Mouse (Mus musculus) gastrocnemius, postnatal 25 days (tissue): Measurements from ENCODE around the gene Trafd1. TPM values are rescaled to one million over a fixed set of nuclear protein-coding genes. Genes with fewer than 3 reads are reported as not detected.
"Not testable (repeated sequence)": the region's sequence is repeated elsewhere in the genome, so short reads cannot be mapped to it uniquely, and the experiment has no call there.

Experiments
- DNase-seq: peaks from one replicate; pipeline ENCODE4 v3.0.0; 2022
- total RNA-seq, 2 experiments: library from RNA; stranded (reverse); gene quantifications; 1 replicate in 1 of 2; 2 replicates in 1 of 2; pipeline ENCODE4 v1.2.3; 2021

The Trafd1 gene
- total RNA-seq, 2 experiments from 2014 or later = 29.2 to 33.2 TPM

DNA sequence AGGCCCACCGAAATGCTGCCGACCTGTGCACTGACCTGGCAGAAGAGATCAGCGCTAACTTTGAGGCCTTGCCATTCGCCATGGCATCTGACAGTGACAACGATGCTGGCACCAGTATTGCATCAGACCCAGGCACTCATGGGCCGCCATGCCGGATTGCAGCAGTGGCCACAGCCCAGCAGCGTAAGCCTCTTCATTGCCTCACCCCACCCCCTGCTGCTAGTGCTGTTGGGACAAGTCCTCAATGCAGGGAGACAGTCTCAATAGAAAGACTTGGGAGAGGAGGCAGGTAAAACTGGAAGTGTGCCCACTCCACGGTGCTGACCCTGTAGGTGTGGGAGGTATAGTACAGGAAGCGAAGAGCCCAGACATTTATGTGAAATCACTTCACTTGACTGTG, 53.7 kb downstream of the Trafd1 start:
- DNase-seq = no peak

DNA sequence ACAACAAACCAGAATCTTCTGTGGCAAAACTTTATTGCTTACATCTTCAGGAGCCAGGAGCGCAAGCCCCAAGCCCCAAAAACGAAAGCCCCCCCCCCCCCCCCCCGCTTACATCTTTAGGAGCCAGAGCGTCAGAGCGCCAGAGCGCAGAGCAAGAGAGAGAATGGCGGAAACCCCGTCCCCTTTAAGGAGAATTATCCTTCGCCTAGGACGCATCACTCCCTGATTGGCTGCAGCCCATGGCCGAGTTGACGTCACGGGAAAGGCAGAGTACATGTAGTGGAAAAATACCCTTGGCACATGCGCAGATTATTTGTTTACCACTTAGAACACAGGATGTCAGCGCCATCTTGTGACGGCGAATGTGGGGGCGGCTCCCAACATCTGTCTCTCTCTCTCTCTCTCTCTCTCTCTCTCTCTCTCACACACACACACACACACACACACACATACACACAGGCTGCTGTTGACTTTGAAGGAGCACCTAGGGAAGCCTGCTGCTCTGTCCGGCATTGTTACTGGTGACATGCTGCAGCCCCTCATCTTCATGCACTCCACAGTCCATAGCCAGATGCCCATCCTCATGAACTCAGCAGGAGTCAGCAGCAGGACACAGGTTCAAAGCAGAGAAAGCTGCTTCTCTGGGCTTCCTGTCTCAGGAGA, 55.1 kb downstream of the Trafd1 start:
- not testable (repeated sequence) for DNase-seq

- no peak for DNase-seq
Observed at GRCm38 (mm10) chr5:121329333-121330058, 55.9 kb downstream of the Trafd1 start.

GRCm38 (mm10) chr5:121326079-121326805, 59.2 kb downstream of the Trafd1 start:
- no peak for DNase-seq

Other genes starting within 250 kb of the Trafd1 start
- 10 to 100 TPM; 65.5 to 75.5 TPM for gene Ptpn11, start 194.2 kb downstream of the Trafd1 start, total RNA-seq
- 100 to 1,000 TPM; 444 to 447 TPM for gene Rpl6, start 181.2 kb downstream of the Trafd1 start, total RNA-seq
- gene Hectd4, start 165.4 kb downstream of the Trafd1 start, total RNA-seq = 10 to 100 TPM; 11.7 TPM
- gene Naa25, start 12.3 kb upstream of the Trafd1 start, total RNA-seq = 10 to 100 TPM; 23.2 to 23.8 TPM
- gene Tmem116, start 66.3 kb upstream of the Trafd1 start, total RNA-seq = 1 to 10 TPM; 4.6 to 5.0 TPM
- gene Erp29, start 66.9 kb upstream of the Trafd1 start, total RNA-seq = 10 to 100 TPM; 37.0 to 41.9 TPM
- gene Adam1b, start 117.8 kb upstream of the Trafd1 start, total RNA-seq = not detected
- gene Adam1a, start 159.8 kb upstream of the Trafd1 start, total RNA-seq = 1 to 10 TPM; 1.9 to 2.0 TPM
- not detected for gene Gm42878, start 159.8 kb upstream of the Trafd1 start, total RNA-seq
- 10 to 100 TPM; 76.7 to 79.9 TPM for gene Mapkapk5, start 160.3 kb upstream of the Trafd1 start, total RNA-seq
- gene Aldh2, start 208.2 kb upstream of the Trafd1 start, total RNA-seq = 100 to 1,000 TPM; 154 to 157 TPM
- 10 to 100 TPM; 22.2 to 22.3 TPM for gene Acad12, start 233.3 kb upstream of the Trafd1 start, total RNA-seq